Mouse (Mus musculus): Measurements from ENCODE around the gene Pam. TPM values are rescaled to one million over a fixed set of nuclear protein-coding genes. Genes with fewer than 3 reads are reported as not detected.
"Not testable (repeated sequence)": the region's sequence is repeated elsewhere in the genome, so short reads cannot be mapped to it uniquely, and the experiment has no call there.

Pam gene
- polyA plus RNA-seq, 1 experiment from 2014 or later: 41.5 TPM

DNA sequence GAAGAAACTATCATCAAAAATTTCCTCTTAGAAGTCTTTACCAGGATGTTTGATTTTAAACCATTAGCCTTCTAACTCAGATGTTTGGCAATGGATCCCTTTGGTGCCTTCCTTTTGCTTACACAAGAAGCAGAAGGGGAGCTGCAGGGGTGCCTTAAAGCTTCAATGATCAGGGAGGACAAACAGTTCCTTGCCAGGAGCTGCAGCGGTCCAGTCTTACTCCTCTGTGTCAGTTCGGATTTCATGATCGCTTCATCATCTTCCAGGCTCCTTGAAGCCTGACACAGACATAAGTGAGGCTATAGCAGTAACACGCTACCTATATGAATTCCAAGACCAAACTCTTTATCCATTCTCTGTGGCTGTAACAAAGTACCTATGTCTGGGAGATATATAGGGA lies 71.6 kb downstream of the Pam start:
- WGBS: 78% methylated on average over 4 of the region's 4 CpGs

GRCm38 (mm10) chr1:98018987-98019386 lies 76.5 kb downstream of the Pam start:
- no peak overlapping the region for H3K4me2 ChIP-seq
- no peak overlapping the region for H3K4me3 ChIP-seq (ENCODE audit: low read depth, low read length)
- DNase-seq: no peak
- no peak for TF ChIP-seq CTCF (IDR thresholded peaks at IDR 0.05; ENCODE audit: low read depth)
- no peaks in the 10 kb centered on the region for H3K4me1 ChIP-seq (ENCODE audit: insufficient read depth)
- H3K27ac ChIP-seq (ENCODE audit: low read depth): no peak overlapping the region
- H3K27me3 ChIP-seq (ENCODE audit: insufficient read depth, low read length): no peaks in the 10 kb centered on the region
- WGBS: 88% methylated on average over 9 of the region's 9 CpGs
- H3K9ac ChIP-seq: no peak overlapping the region
- H3K9me3 ChIP-seq (ENCODE audit: low read depth, low read length): no peaks in the 10 kb centered on the region
- no peak for ATAC-seq (ENCODE audit: insufficient read depth)
- H3K36me3 ChIP-seq (ENCODE audit: insufficient read depth): no peaks in the 10 kb centered on the region

More for the DNA sequence above, 71.6 kb downstream of the Pam start:
- no peak for ATAC-seq (ENCODE audit: insufficient read depth)
- no peak overlapping the region for H3K27ac ChIP-seq (ENCODE audit: low read depth)
- no peak overlapping the region for H3K4me2 ChIP-seq
- DNase-seq: no peak
- no peak overlapping the region for H3K4me3 ChIP-seq (ENCODE audit: low read depth, low read length)
- no peaks in the 10 kb centered on the region for H3K9me3 ChIP-seq (ENCODE audit: low read depth, low read length)
- H3K4me1 ChIP-seq (ENCODE audit: insufficient read depth): no peaks in the 10 kb centered on the region
- H3K36me3 ChIP-seq (ENCODE audit: insufficient read depth): no peaks in the 10 kb centered on the region
- no peak overlapping the region for H3K9ac ChIP-seq
- H3K27me3 ChIP-seq (ENCODE audit: insufficient read depth, low read length): no peaks in the 10 kb centered on the region
- TF ChIP-seq CTCF (IDR thresholded peaks at IDR 0.05; ENCODE audit: low read depth): no peak

- Histone ChIP-seq H3K27me3 (ENCODE audit: insufficient read depth, low read length) (no peaks in the 10 kb centered on the region), H3K4me1 (ENCODE audit: insufficient read depth) (no peaks in the 10 kb centered on the region), H3K36me3 (ENCODE audit: insufficient read depth) (no peaks in the 10 kb centered on the region), H3K4me3 (ENCODE audit: low read depth, low read length) (no peak overlapping the region), H3K4me2 (no peak overlapping the region), H3K27ac (ENCODE audit: low read depth) (no peak overlapping the region), H3K9ac (no peak overlapping the region), H3K9me3 (ENCODE audit: low read depth, low read length) (no peaks in the 10 kb centered on the region)
- no peak for TF ChIP-seq CTCF (IDR thresholded peaks at IDR 0.05; ENCODE audit: low read depth)
- ATAC-seq (ENCODE audit: insufficient read depth): no peak
- DNase-seq: no peak
- 67% methylated on average over 10 of the region's 10 CpGs for WGBS
Measured at GRCm38 (mm10) chr1:98016004-98016848, 79.2 kb downstream of the Pam start.

DNA sequence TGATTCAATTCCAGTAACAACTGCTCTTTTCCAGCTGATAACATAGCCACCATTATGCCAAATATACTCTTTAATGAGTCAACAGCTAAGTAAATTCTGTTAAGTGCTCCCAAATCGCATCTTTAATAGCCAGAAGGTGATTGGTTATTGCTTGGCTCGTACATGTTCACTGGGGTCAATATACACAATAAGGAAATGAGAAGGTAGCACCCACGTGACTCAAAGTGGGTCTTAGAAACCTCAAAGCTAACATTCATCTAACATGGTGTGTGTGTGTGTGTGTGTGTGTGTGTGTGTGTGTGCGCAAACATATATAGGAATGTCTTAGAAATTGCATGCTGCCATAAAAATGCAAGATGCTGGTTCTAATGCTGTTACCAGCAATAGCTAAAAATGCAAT lies 79.9 kb downstream of the Pam start:
- H3K9me3 ChIP-seq (ENCODE audit: low read depth, low read length): no peaks in the 10 kb centered on the region
- TF ChIP-seq CTCF (IDR thresholded peaks at IDR 0.05; ENCODE audit: low read depth): no peak
- no peaks in the 10 kb centered on the region for H3K36me3 ChIP-seq (ENCODE audit: insufficient read depth)
- no peaks in the 10 kb centered on the region for H3K27me3 ChIP-seq (ENCODE audit: insufficient read depth, low read length)
- no peaks in the 10 kb centered on the region for H3K4me1 ChIP-seq (ENCODE audit: insufficient read depth)
- H3K4me2 ChIP-seq: no peak overlapping the region
- no peak overlapping the region for H3K27ac ChIP-seq (ENCODE audit: low read depth)
- no peak overlapping the region for H3K9ac ChIP-seq
- ATAC-seq (ENCODE audit: insufficient read depth) (no peak), DNase-seq (no peak)
- no peak overlapping the region for H3K4me3 ChIP-seq (ENCODE audit: low read depth, low read length)
- 75% methylated on average over 4 of the region's 4 CpGs for WGBS

- WGBS: 44% methylated on average over 7 of the region's 7 CpGs
- peak overlapping the region; percentile 58; the same call in 1 of the 2 replicates for H3K27ac ChIP-seq (ENCODE audit: low read depth)
- TF ChIP-seq CTCF (IDR thresholded peaks at IDR 0.05; ENCODE audit: low read depth): no peak
- H3K9me3 ChIP-seq (ENCODE audit: low read depth, low read length): no peaks in the 10 kb centered on the region
- no peak overlapping the region for H3K4me3 ChIP-seq (ENCODE audit: low read depth, low read length)
- H3K4me1 ChIP-seq (ENCODE audit: insufficient read depth): peaks cover 7% of the 10 kb centered on the region
- no peaks in the 10 kb centered on the region for H3K36me3 ChIP-seq (ENCODE audit: insufficient read depth)
- peak; percentile 93 for ATAC-seq (ENCODE audit: insufficient read depth)
- no peaks in the 10 kb centered on the region for H3K27me3 ChIP-seq (ENCODE audit: insufficient read depth, low read length)
- peak; percentile 93 for DNase-seq
- H3K9ac ChIP-seq: no peak overlapping the region
- no peak overlapping the region for H3K4me2 ChIP-seq
Measured at GRCm38 (mm10) chr1:98002561-98003425, 92.7 kb downstream of the Pam start.

- TF ChIP-seq CTCF (IDR thresholded peaks at IDR 0.05; ENCODE audit: low read depth): no peak
- H3K4me1 ChIP-seq (ENCODE audit: insufficient read depth): peaks cover 5% of the 10 kb centered on the region
- no peaks in the 10 kb centered on the region for H3K9me3 ChIP-seq (ENCODE audit: low read depth, low read length)
- no peak overlapping the region for H3K27ac ChIP-seq (ENCODE audit: low read depth)
- DNase-seq (no peak), ATAC-seq (ENCODE audit: insufficient read depth) (no peak)
- H3K27me3 ChIP-seq (ENCODE audit: insufficient read depth, low read length): no peaks in the 10 kb centered on the region
- H3K9ac ChIP-seq: no peak overlapping the region
- H3K36me3 ChIP-seq (ENCODE audit: insufficient read depth): no peaks in the 10 kb centered on the region
- WGBS: 49% methylated on average over 2 of the region's 2 CpGs
- no peak overlapping the region for H3K4me3 ChIP-seq (ENCODE audit: low read depth, low read length)
- no peak overlapping the region for H3K4me2 ChIP-seq
Measured at GRCm38 (mm10) chr1:97999465-97999864, 96.0 kb downstream of the Pam start.

DNA sequence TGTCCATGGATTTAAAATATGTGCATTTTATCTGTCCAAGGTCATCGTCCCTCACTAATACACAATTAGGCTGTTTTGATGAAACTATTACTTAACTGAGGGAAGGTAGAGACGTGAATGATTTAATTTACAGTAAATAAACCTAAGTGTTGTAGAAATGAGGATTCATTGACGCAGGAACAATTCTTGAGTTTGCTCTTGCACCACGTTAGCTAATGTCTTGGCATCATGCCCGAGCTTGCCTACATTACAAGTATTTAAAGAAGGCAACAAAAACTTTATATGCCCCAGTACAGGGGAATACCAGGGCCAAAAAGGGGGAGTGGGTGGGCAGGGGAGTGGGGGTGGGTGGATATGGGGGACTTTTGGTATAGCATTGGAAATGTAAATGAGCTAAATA lies 96.5 kb downstream of the Pam start:
- H3K27me3 ChIP-seq (ENCODE audit: insufficient read depth, low read length); H3K9ac ChIP-seq; H3K27ac ChIP-seq (ENCODE audit: low read depth); H3K9me3 ChIP-seq (ENCODE audit: low read depth, low read length); H3K4me3 ChIP-seq (ENCODE audit: low read depth, low read length); H3K4me1 ChIP-seq (ENCODE audit: insufficient read depth); H3K36me3 ChIP-seq (ENCODE audit: insufficient read depth); ATAC-seq (ENCODE audit: insufficient read depth); H3K4me2 ChIP-seq: not testable (repeated sequence)
- peak; percentile 79 for DNase-seq
- WGBS: 38% methylated on average over 5 of the region's 5 CpGs
